Mouse (Mus musculus) brain, embryonic 14.5 days (tissue): Measurements from ENCODE around the gene Hsd17b12.

Source experiments
- CTCF ChIP-seq: fragments of 200-500 bp; IDR thresholded peaks from 2 replicates; pipeline ENCODE4 v1.5.1; 2012; ENCODE audit warnings: inconsistent platforms, mild to moderate bottlenecking, moderate library complexity, borderline replicate concordance; ENCODE audit not compliant: insufficient read depth, insufficient read length; ENCODE audit errors: extremely low read depth
- POLR2A ChIP-seq: fragments of 200-500 bp; IDR thresholded peaks from 2 replicates; pipeline ENCODE4 v1.6.1; 2012; ENCODE audit warnings: mild to moderate bottlenecking, inconsistent platforms, borderline replicate concordance; ENCODE audit not compliant: poor library complexity, insufficient read depth, insufficient read length, severe bottlenecking; ENCODE audit errors: extremely low read depth

DNA sequence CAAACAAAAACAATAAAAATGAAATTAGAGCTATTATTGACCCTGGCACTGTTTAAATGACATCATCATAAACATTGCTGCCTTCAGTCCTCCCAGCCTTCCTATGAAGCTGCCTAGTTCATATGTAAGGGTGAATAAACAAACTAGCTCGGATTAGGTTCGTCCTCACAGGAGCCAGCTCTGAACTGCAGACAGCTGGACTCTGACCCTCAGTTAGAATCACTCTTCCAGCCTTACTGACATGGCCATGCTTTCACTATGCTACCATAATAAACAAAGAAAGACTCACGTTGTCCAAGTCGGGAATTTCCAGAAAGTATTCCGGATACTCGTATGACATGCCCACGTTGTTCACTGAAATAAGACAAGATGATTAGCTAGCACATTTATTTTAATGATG lies 91.6 kb downstream of the Hsd17b12 start:
- TF ChIP-seq POLR2A (no peak), CTCF (no peak)
